Mouse (Mus musculus): ENCODE measurements around the gene Gm38655. TPM values are rescaled to one million over a fixed set of nuclear protein-coding genes. Genes with fewer than 3 reads are reported as not detected.

Gene Gm38655
- not detected in 2 replicates for polyA plus RNA-seq (2021; fragmentation: Nextera tagmentation)
- long read RNA-seq, experiment 1, result 0 reads
- long read RNA-seq, experiment 2, result 0 reads

GRCm38 (mm10) chr17:25175411-25175810 lies at the start of gene Gm38655:
TSS of gene Gm38655 (minus strand) at chr17:25175471.

GRCm38 (mm10) chr17:25188150-25189031 lies 13.1 kb upstream of the Gm38655 start, which contains the start of gene Unkl:
TSS of gene Unkl (plus strand) at chr17:25188397.

GRCm38 (mm10) chr17:25184129-25184691 lies 8.9 kb upstream of the Gm38655 start, which contains the start of gene BC003965:
TSS of gene BC003965 (plus strand) at chr17:25184554.

GRCm38 (mm10) chr17:25162161-25162560 lies 13.1 kb downstream of the Gm38655 start, which contains the start of gene Ccdc154:
TSS of gene Ccdc154 (plus strand) at chr17:25162461.

GRCm38 (mm10) chr17:25133275-25133698 lies 42.0 kb downstream of the Gm38655 start, which contains the start of gene Clcn7:
TSS of gene Clcn7 (plus strand) at chr17:25133391.

Other genes with a start within 250 kb of the Gm38655 start
- 52.4 and 55.8 TPM in 2 replicates for gene Mapk8ip3, start 238.5 kb downstream of the Gm38655 start, polyA plus RNA-seq (2021; fragmentation: Nextera tagmentation)
- 4.7 and 5.9 TPM in 2 replicates for gene Jpt2, start 214.8 kb downstream of the Gm38655 start, polyA plus RNA-seq (2021; fragmentation: Nextera tagmentation)
- 6.2 and 7.0 TPM in 2 replicates for gene Cramp1l, start 159.7 kb downstream of the Gm38655 start, polyA plus RNA-seq (2021; fragmentation: Nextera tagmentation)
- gene Ift140, start 159.4 kb downstream of the Gm38655 start, polyA plus RNA-seq (2021; fragmentation: Nextera tagmentation), result 4.3 and 6.4 TPM in 2 replicates
- 15.0 and 15.1 TPM in 2 replicates for gene Tmem204, start 91.9 kb downstream of the Gm38655 start, polyA plus RNA-seq (2021; fragmentation: Nextera tagmentation)
- gene Telo2, start 59.5 kb downstream of the Gm38655 start, polyA plus RNA-seq (2021; fragmentation: Nextera tagmentation), result 9.6 and 9.7 TPM in 2 replicates
- gene Ptx4, start 54.7 kb downstream of the Gm38655 start, polyA plus RNA-seq (2021; fragmentation: Nextera tagmentation), result 0.79 and 0.80 TPM in 2 replicates
- 31.4 and 33.7 TPM in 2 replicates for gene Clcn7, start 42.1 kb downstream of the Gm38655 start, polyA plus RNA-seq (2021; fragmentation: Nextera tagmentation)
- gene Ccdc154, start 13.0 kb downstream of the Gm38655 start, polyA plus RNA-seq (2021; fragmentation: Nextera tagmentation), result not detected in 2 replicates
- 23.3 and 25.0 TPM in 2 replicates for gene BC003965, start 9.1 kb upstream of the Gm38655 start, polyA plus RNA-seq (2021; fragmentation: Nextera tagmentation)
- 15.3 and 15.6 TPM in 2 replicates for gene Unkl, start 12.9 kb upstream of the Gm38655 start, polyA plus RNA-seq (2021; fragmentation: Nextera tagmentation)
- 90.7 and 91.3 TPM in 2 replicates for gene Gnptg, start 64.7 kb upstream of the Gm38655 start, polyA plus RNA-seq (2021; fragmentation: Nextera tagmentation)
- gene Tsr3, start 64.7 kb upstream of the Gm38655 start, polyA plus RNA-seq (2021; fragmentation: Nextera tagmentation), result 58.8 and 62.6 TPM in 2 replicates
- gene Baiap3, start 80.9 kb upstream of the Gm38655 start, polyA plus RNA-seq (2021; fragmentation: Nextera tagmentation), result 3.0 and 4.2 TPM in 2 replicates
- gene Ube2i, start 99.2 kb upstream of the Gm38655 start, polyA plus RNA-seq (2021; fragmentation: Nextera tagmentation), result 235 and 259 TPM in 2 replicates
- not detected in 2 replicates for gene Prss34, start 122.9 kb upstream of the Gm38655 start, polyA plus RNA-seq (2021; fragmentation: Nextera tagmentation)
- gene Prss28, start 133.2 kb upstream of the Gm38655 start, polyA plus RNA-seq (2021; fragmentation: Nextera tagmentation), result not detected in 2 replicates
- not detected in 2 replicates for gene Prss29, start 143.2 kb upstream of the Gm38655 start, polyA plus RNA-seq (2021; fragmentation: Nextera tagmentation)
- gene Tpsab1, start 170.1 kb upstream of the Gm38655 start, polyA plus RNA-seq (2021; fragmentation: Nextera tagmentation), result not detected in 2 replicates
- not detected in 2 replicates for gene Tpsb2, start 190.8 kb upstream of the Gm38655 start, polyA plus RNA-seq (2021; fragmentation: Nextera tagmentation)
- not detected in 2 replicates for gene Tpsg1, start 193.8 kb upstream of the Gm38655 start, polyA plus RNA-seq (2021; fragmentation: Nextera tagmentation)

Data from layer of hippocampus, adult 6 months (tissue).